Mouse (Mus musculus) c-Kit-positive CD71-negative TER-119-negative erythroid progenitor cells, embryonic 14.5 days (primary cell): ENCODE measurements around the gene Gosr1.
A peak's percentile ranks its signal among the peaks of the same experiment; 100 is the strongest.
"Not testable (repeated sequence)": the region's sequence is repeated elsewhere in the genome, so short reads cannot be mapped to it uniquely, and the experiment has no call there.

Experiments used
- DNase-seq: peaks from one replicate; pipeline ENCODE4 v3.0.0-alpha.2; 2013; ENCODE audit warnings: low read depth

Gosr1 gene

GRCm38 (mm10) chr11:76763053-76763740 is at the start of gene Gosr1:
Gene Gosr1, minus strand, starts transcription at chr11:76763579.
- DNase-seq = peak; percentile 99

GRCm38 (mm10) chr11:76810706-76811495 is 47.5 kb upstream of the Gosr1 start:
- DNase-seq = no peak

GRCm38 (mm10) chr11:76809450-76809849 is 46.1 kb upstream of the Gosr1 start:
- no peak for DNase-seq

GRCm38 (mm10) chr11:76808550-76808949 is 45.2 kb upstream of the Gosr1 start:
- no peak for DNase-seq

GRCm38 (mm10) chr11:76807007-76807679 is 43.8 kb upstream of the Gosr1 start:
- DNase-seq = no peak

GRCm38 (mm10) chr11:76806026-76806425 is 42.6 kb upstream of the Gosr1 start:
- DNase-seq = no peak

GRCm38 (mm10) chr11:76805072-76805471 is 41.7 kb upstream of the Gosr1 start:
- not testable (repeated sequence) for DNase-seq

- DNase-seq = no peak
These were observed 39.9 kb upstream of the Gosr1 start for GRCm38 (mm10) chr11:76803266-76803665.

GRCm38 (mm10) chr11:76797236-76797635 is 33.9 kb upstream of the Gosr1 start:
- no peak for DNase-seq

- DNase-seq = no peak
These were observed 31.9 kb upstream of the Gosr1 start for GRCm38 (mm10) chr11:76795326-76795725.

- no peak for DNase-seq
These were observed 28.0 kb upstream of the Gosr1 start for GRCm38 (mm10) chr11:76791331-76791730.

GRCm38 (mm10) chr11:76789252-76789651 is 25.9 kb upstream of the Gosr1 start:
- peak; percentile 47 for DNase-seq

- DNase-seq = no peak
These were observed 12.2 kb upstream of the Gosr1 start for GRCm38 (mm10) chr11:76775533-76775932.

GRCm38 (mm10) chr11:76773811-76774210 is 10.4 kb upstream of the Gosr1 start:
- DNase-seq = no peak

GRCm38 (mm10) chr11:76770566-76770965 is 7.2 kb upstream of the Gosr1 start:
- no peak for DNase-seq

GRCm38 (mm10) chr11:76763741-76764122 is 353 bp upstream of the Gosr1 start:
- DNase-seq = no peak

- no peak for DNase-seq
These were observed 11.1 kb downstream of the Gosr1 start for GRCm38 (mm10) chr11:76752276-76752675.

- no peak for DNase-seq
These were observed 14.6 kb downstream of the Gosr1 start for GRCm38 (mm10) chr11:76748819-76749218.

GRCm38 (mm10) chr11:76745921-76746320 is 17.5 kb downstream of the Gosr1 start:
- DNase-seq = no peak

GRCm38 (mm10) chr11:76744550-76744949 is 18.8 kb downstream of the Gosr1 start:
- DNase-seq = no peak

- DNase-seq = no peak
These were observed 20.9 kb downstream of the Gosr1 start for GRCm38 (mm10) chr11:76742511-76742910.

GRCm38 (mm10) chr11:76739125-76739524 is 24.3 kb downstream of the Gosr1 start:
- DNase-seq = no peak
